Mouse (Mus musculus) neural tube, embryonic 15.5 days (tissue): ENCODE results near the gene Ccl9. TPM values are rescaled to one million over a fixed set of nuclear protein-coding genes. Genes with fewer than 3 reads are reported as not detected.

ENCODE experiments used
- ATAC-seq: fragments of 200-750 bp; cut with Nextera tagmentation; 2 replicates; pipeline ENCODE4 v1.8.0; 2017; ENCODE audit warnings: mild to moderate bottlenecking, moderate TSS enrichment, moderate library complexity; ENCODE audit not compliant: low FRiP score
- H3K27ac ChIP-seq: fragments of 300-500 bp; sonication (generic); replicated peaks from 2 replicates; pipeline ENCODE4 v1.5.1; 2015; ENCODE audit warnings: mild to moderate bottlenecking, inconsistent platforms
- H3K27me3 ChIP-seq: fragments of 300-500 bp; sonication (generic); replicated peaks from 2 replicates; pipeline ENCODE4 v1.6.1; 2015; ENCODE audit warnings: inconsistent platforms
- H3K36me3 ChIP-seq: fragments of 300-500 bp; sonication (generic); 2 replicates; pipeline ENCODE4 v1.6.1; 2015; ENCODE audit warnings: inconsistent platforms
- H3K4me1 ChIP-seq: fragments of 300-500 bp; sonication (generic); 2 replicates; pipeline ENCODE4 v1.6.1; 2015; ENCODE audit warnings: inconsistent platforms
- H3K4me2 ChIP-seq: fragments of 300-500 bp; sonication (generic); 2 replicates; pipeline ENCODE4 v1.6.1; 2015; ENCODE audit warnings: inconsistent platforms, mild to moderate bottlenecking, moderate library complexity
- H3K4me3 ChIP-seq: fragments of 300-500 bp; sonication (generic); replicated peaks from 2 replicates; pipeline ENCODE4 v1.5.1; 2015; ENCODE audit warnings: mild to moderate bottlenecking, inconsistent platforms
- H3K9ac ChIP-seq: fragments of 300-500 bp; sonication (generic); replicated peaks from 2 replicates; pipeline ENCODE4 v1.6.1; 2015; ENCODE audit warnings: mild to moderate bottlenecking, inconsistent platforms
- H3K9me3 ChIP-seq: fragments of 300-500 bp; sonication (generic); replicated peaks from 2 replicates; pipeline ENCODE4 v1.6.1; 2016; ENCODE audit warnings: inconsistent platforms
- WGBS: fragments of 180-500 bp; shearing (Covaris S2); methylation state at CpG from one replicate; pipeline ENCODE4 v1.1.7; 2015; ENCODE audit warnings: mixed read lengths; 5-methylcytosine and 5-hydroxymethylcytosine counted together
- polyA plus RNA-seq: library from polyadenylated mRNA; unstranded; fragments of >200 nt; fragmentation: Nextera tagmentation; extraction: Ambion mirVana; gene quantifications from 2 replicates; pipeline ENCODE4 v1.2.1, GENCODE M21; 2015

The Ccl9 gene
- polyA plus RNA-seq = 2.7 and 4.5 TPM in 2 replicates

GRCm38 (mm10) chr11:83578186-83578760 is at the start of gene Ccl9:
Gene Ccl9, minus strand, starts transcription at chr11:83578636.
- Histone ChIP-seq H3K27me3 (no peaks in the 10 kb centered on the region), H3K9me3 (no peaks in the 10 kb centered on the region), H3K36me3 (no peaks in the 10 kb centered on the region), H3K27ac (no peak within 1 kb of the TSS), H3K9ac (no peak within 1 kb of the TSS), H3K4me1 (no peaks in the 10 kb centered on the region), H3K4me3 (no peak within 1 kb of the TSS), H3K4me2 (no peak within 1 kb of the TSS)
- WGBS = 74% methylated on average over 2 of the region's 2 CpGs
- no peak for ATAC-seq

- Histone ChIP-seq H3K9ac (no peak overlapping the region), H3K9me3 (no peaks in the 10 kb centered on the region), H3K4me2 (no peak overlapping the region), H3K27ac (no peak overlapping the region), H3K27me3 (no peaks in the 10 kb centered on the region), H3K36me3 (no peaks in the 10 kb centered on the region), H3K4me3 (no peak overlapping the region), H3K4me1 (no peaks in the 10 kb centered on the region)
- ATAC-seq = no peak
- WGBS = 85% methylated on average over 3 of the region's 3 CpGs
These were observed 45.1 kb upstream of the Ccl9 start for GRCm38 (mm10) chr11:83623586-83623985.

GRCm38 (mm10) chr11:83619037-83619436 is 40.6 kb upstream of the Ccl9 start:
- no peaks in the 10 kb centered on the region for H3K27me3 ChIP-seq
- no peak overlapping the region for H3K4me3 ChIP-seq
- no peak overlapping the region for H3K9ac ChIP-seq
- no peak overlapping the region for H3K27ac ChIP-seq
- no peak for ATAC-seq
- no peak overlapping the region for H3K4me2 ChIP-seq
- H3K36me3 ChIP-seq = no peaks in the 10 kb centered on the region
- H3K9me3 ChIP-seq = no peaks in the 10 kb centered on the region
- 90% methylated on average over 1 of the region's 1 CpGs for WGBS
- H3K4me1 ChIP-seq = no peaks in the 10 kb centered on the region

GRCm38 (mm10) chr11:83618238-83618637 is 39.8 kb upstream of the Ccl9 start:
- WGBS = 56% methylated on average over 5 of the region's 5 CpGs

GRCm38 (mm10) chr11:83616586-83616985 is 38.1 kb upstream of the Ccl9 start:
- no peaks in the 10 kb centered on the region for H3K4me1 ChIP-seq
- H3K9ac ChIP-seq = no peak overlapping the region
- no peak overlapping the region for H3K4me3 ChIP-seq
- no peak overlapping the region for H3K4me2 ChIP-seq
- no peaks in the 10 kb centered on the region for H3K9me3 ChIP-seq
- no peaks in the 10 kb centered on the region for H3K36me3 ChIP-seq
- ATAC-seq = no peak
- H3K27ac ChIP-seq = no peak overlapping the region
- no peaks in the 10 kb centered on the region for H3K27me3 ChIP-seq
- WGBS = 94% methylated on average over 1 of the region's 1 CpGs

More at GRCm38 (mm10) chr11:83618238-83618637, 39.8 kb upstream of the Ccl9 start:
- Histone ChIP-seq H3K27me3 (no peaks in the 10 kb centered on the region), H3K27ac (no peak overlapping the region), H3K9ac (no peak overlapping the region), H3K4me3 (no peak overlapping the region), H3K9me3 (no peaks in the 10 kb centered on the region), H3K36me3 (no peaks in the 10 kb centered on the region), H3K4me2 (no peak overlapping the region), H3K4me1 (no peaks in the 10 kb centered on the region)
- ATAC-seq = no peak

- no peaks in the 10 kb centered on the region for H3K4me1 ChIP-seq
- no peak overlapping the region for H3K4me3 ChIP-seq
- no peak for ATAC-seq
- no peak overlapping the region for H3K4me2 ChIP-seq
- H3K27ac ChIP-seq = no peak overlapping the region
- H3K36me3 ChIP-seq = no peaks in the 10 kb centered on the region
- H3K9ac ChIP-seq = no peak overlapping the region
- no peaks in the 10 kb centered on the region for H3K27me3 ChIP-seq
- WGBS = 81% methylated on average over 2 of the region's 2 CpGs
- no peaks in the 10 kb centered on the region for H3K9me3 ChIP-seq
These were observed 32.5 kb upstream of the Ccl9 start for GRCm38 (mm10) chr11:83610900-83611299.

- H3K27ac ChIP-seq = no peak overlapping the region
- 61% methylated on average over 1 of the region's 1 CpGs for WGBS
- no peaks in the 10 kb centered on the region for H3K27me3 ChIP-seq
- no peaks in the 10 kb centered on the region for H3K36me3 ChIP-seq
- H3K4me3 ChIP-seq = no peak overlapping the region
- ATAC-seq = no peak
- no peaks in the 10 kb centered on the region for H3K4me1 ChIP-seq
- no peaks in the 10 kb centered on the region for H3K9me3 ChIP-seq
- H3K4me2 ChIP-seq = no peak overlapping the region
- H3K9ac ChIP-seq = no peak overlapping the region
These were observed 28.0 kb upstream of the Ccl9 start for GRCm38 (mm10) chr11:83606396-83606795.

- Histone ChIP-seq H3K9me3 (no peaks in the 10 kb centered on the region), H3K9ac (no peak overlapping the region), H3K4me3 (no peak overlapping the region), H3K4me2 (no peak overlapping the region), H3K27me3 (no peaks in the 10 kb centered on the region), H3K27ac (no peak overlapping the region), H3K4me1 (no peaks in the 10 kb centered on the region), H3K36me3 (no peaks in the 10 kb centered on the region)
- WGBS = 92% methylated on average over 3 of the region's 3 CpGs
- ATAC-seq = no peak
These were observed 27.1 kb upstream of the Ccl9 start for GRCm38 (mm10) chr11:83605535-83605934.

- Histone ChIP-seq H3K27me3 (no peaks in the 10 kb centered on the region), H3K4me1 (no peaks in the 10 kb centered on the region), H3K9ac (no peak overlapping the region), H3K36me3 (no peaks in the 10 kb centered on the region), H3K4me2 (no peak overlapping the region), H3K27ac (no peak overlapping the region), H3K4me3 (no peak overlapping the region), H3K9me3 (no peaks in the 10 kb centered on the region)
- WGBS = 89% methylated on average over 4 of the region's 4 CpGs
- ATAC-seq = no peak
These were observed 26.3 kb upstream of the Ccl9 start for GRCm38 (mm10) chr11:83604698-83605097.

- H3K9me3 ChIP-seq = no peaks in the 10 kb centered on the region
- no peak overlapping the region for H3K4me3 ChIP-seq
- whole genome bisulfite sequencing = 94% methylated on average over 3 of the region's 3 CpGs
- no peaks in the 10 kb centered on the region for H3K36me3 ChIP-seq
- no peaks in the 10 kb centered on the region for H3K27me3 ChIP-seq
- no peak overlapping the region for H3K9ac ChIP-seq
- H3K27ac ChIP-seq = no peak overlapping the region
- no peaks in the 10 kb centered on the region for H3K4me1 ChIP-seq
- no peak overlapping the region for H3K4me2 ChIP-seq
- no peak for ATAC-seq
These were observed 25.0 kb upstream of the Ccl9 start for GRCm38 (mm10) chr11:83603399-83603798.

GRCm38 (mm10) chr11:83600576-83600975 is 22.1 kb upstream of the Ccl9 start:
- H3K9me3 ChIP-seq = no peaks in the 10 kb centered on the region
- H3K36me3 ChIP-seq = no peaks in the 10 kb centered on the region
- WGBS = 90% methylated on average over 2 of the region's 2 CpGs
- no peak overlapping the region for H3K4me3 ChIP-seq
- no peak for ATAC-seq
- H3K27ac ChIP-seq = no peak overlapping the region
- H3K4me1 ChIP-seq = no peaks in the 10 kb centered on the region
- H3K4me2 ChIP-seq = no peak overlapping the region
- no peaks in the 10 kb centered on the region for H3K27me3 ChIP-seq
- H3K9ac ChIP-seq = no peak overlapping the region

GRCm38 (mm10) chr11:83598991-83599390 is 20.6 kb upstream of the Ccl9 start:
- no peak for ATAC-seq
- WGBS = 89% methylated on average over 3 of the region's 3 CpGs
- Histone ChIP-seq H3K9me3 (no peaks in the 10 kb centered on the region), H3K36me3 (no peaks in the 10 kb centered on the region), H3K4me2 (no peak overlapping the region), H3K9ac (no peak overlapping the region), H3K4me1 (no peaks in the 10 kb centered on the region), H3K4me3 (no peak overlapping the region), H3K27me3 (no peaks in the 10 kb centered on the region), H3K27ac (no peak overlapping the region)
